Mouse (Mus musculus) G1E (cell line): ENCODE data around the gene Clcf1.

ENCODE experiments used
- CTCF ChIP-seq: IDR thresholded peaks from 2 replicates; pipeline ENCODE4 v1.5.1; 2012; ENCODE audit warnings: low read depth, low read length, inconsistent platforms, mixed read lengths
- TAL1 ChIP-seq: conservative IDR thresholded peaks from 2 replicates; pipeline ENCODE4 v1.6.1; 2012; ENCODE audit warnings: low read depth, low read length, inconsistent platforms, mixed read lengths

GRCm38 (mm10) chr19:4194776-4195650 is 19.0 kb upstream of the Clcf1 start:
- TF ChIP-seq CTCF, result no peak
- TF ChIP-seq TAL1, result no peak
